Mouse (Mus musculus) embryonic facial prominence, embryonic 12.5 days (tissue): ENCODE data around the gene Pemt. TPM values are rescaled to one million over a fixed set of nuclear protein-coding genes. Genes with fewer than 3 reads are reported as not detected.

ENCODE experiments used
- ATAC-seq: fragments of 200-750 bp; cut with Nextera tagmentation; 2 replicates; pipeline ENCODE4 v1.8.0; 2017; ENCODE audit not compliant: insufficient number of reproducible peaks, insufficient read depth, low FRiP score, low TSS enrichment
- H3K27ac ChIP-seq: fragments of 300-500 bp; sonication (generic); 2 replicates; pipeline ENCODE4 v1.5.1; 2016; ENCODE audit warnings: mild to moderate bottlenecking
- H3K27me3 ChIP-seq: fragments of 300-500 bp; sonication (generic); 2 replicates; pipeline ENCODE4 v1.6.1; 2016; ENCODE audit warnings: mild to moderate bottlenecking, moderate library complexity
- H3K36me3 ChIP-seq: fragments of 300-500 bp; sonication (generic); 2 replicates; pipeline ENCODE4 v1.6.1; 2016; ENCODE audit warnings: mild to moderate bottlenecking
- H3K4me1 ChIP-seq: fragments of 300-500 bp; sonication (generic); 2 replicates; pipeline ENCODE4 v1.6.1; 2016
- H3K4me2 ChIP-seq: fragments of 300-500 bp; sonication (generic); replicated peaks from 2 replicates; pipeline ENCODE4 v1.6.1; 2016; ENCODE audit warnings: mild to moderate bottlenecking, moderate library complexity
- H3K4me3 ChIP-seq: fragments of 300-500 bp; sonication (generic); 2 replicates; pipeline ENCODE4 v1.5.1; 2016; ENCODE audit warnings: mild to moderate bottlenecking
- H3K9ac ChIP-seq: fragments of 300-500 bp; sonication (generic); 2 replicates; pipeline ENCODE4 v1.6.1; 2016; ENCODE audit warnings: mild to moderate bottlenecking, moderate library complexity
- H3K9me3 ChIP-seq: fragments of 300-500 bp; sonication (generic); 2 replicates; pipeline ENCODE4 v1.6.1; 2016; ENCODE audit warnings: mild to moderate bottlenecking, moderate library complexity
- WGBS: fragments of 180-500 bp; shearing (Covaris S2); methylation state at CpG from one replicate; pipeline ENCODE4 v1.1.7; 2016; 5-methylcytosine and 5-hydroxymethylcytosine counted together
- polyA plus RNA-seq: library from polyadenylated mRNA; unstranded; fragments of >200 nt; fragmentation: Nextera tagmentation; extraction: Ambion mirVana; gene quantifications from 2 replicates; pipeline ENCODE4 v1.2.1, GENCODE M21; 2016

Gene Pemt
- polyA plus RNA-seq, 1 experiment from 2014 or later: 4.0 TPM

DNA sequence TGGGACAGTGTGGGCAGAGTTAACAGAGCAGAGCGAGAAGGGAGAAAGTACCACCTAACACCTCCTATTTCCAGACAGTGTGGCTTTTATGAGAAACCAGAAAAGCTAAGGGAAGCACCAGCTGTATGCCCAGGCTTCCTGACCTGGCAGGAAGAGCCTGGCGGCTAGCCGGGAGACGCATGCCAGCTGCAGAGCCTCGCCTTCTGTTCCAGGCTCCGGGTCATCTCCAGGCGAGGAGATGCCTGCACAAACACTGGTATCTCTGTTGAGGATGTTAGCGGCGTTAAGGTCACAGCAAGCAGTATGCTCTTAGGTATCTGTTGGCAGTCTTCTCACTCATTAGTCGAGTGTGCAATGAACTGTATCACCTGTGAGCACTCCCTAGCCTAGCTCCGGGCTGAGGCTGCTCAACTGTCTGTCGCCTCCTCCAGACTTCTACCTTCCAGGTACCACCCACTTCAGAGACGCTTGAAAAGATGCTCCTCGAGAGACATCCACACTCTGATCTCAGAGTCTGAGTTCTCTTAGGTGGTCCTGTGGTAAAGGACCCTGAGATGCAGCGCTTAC lies 27.7 kb upstream of the Pemt start:
- Histone ChIP-seq H3K9ac (no peak overlapping the region), H3K27me3 (no peaks in the 10 kb centered on the region), H3K4me1 (no peaks in the 10 kb centered on the region), H3K4me2 (no peak overlapping the region), H3K9me3 (no peaks in the 10 kb centered on the region), H3K4me3 (no peak overlapping the region), H3K36me3 (no peaks in the 10 kb centered on the region), H3K27ac (no peak overlapping the region)
- ATAC-seq: no peak
- 66% methylated on average over 15 of the region's 15 CpGs for whole genome bisulfite sequencing

DNA sequence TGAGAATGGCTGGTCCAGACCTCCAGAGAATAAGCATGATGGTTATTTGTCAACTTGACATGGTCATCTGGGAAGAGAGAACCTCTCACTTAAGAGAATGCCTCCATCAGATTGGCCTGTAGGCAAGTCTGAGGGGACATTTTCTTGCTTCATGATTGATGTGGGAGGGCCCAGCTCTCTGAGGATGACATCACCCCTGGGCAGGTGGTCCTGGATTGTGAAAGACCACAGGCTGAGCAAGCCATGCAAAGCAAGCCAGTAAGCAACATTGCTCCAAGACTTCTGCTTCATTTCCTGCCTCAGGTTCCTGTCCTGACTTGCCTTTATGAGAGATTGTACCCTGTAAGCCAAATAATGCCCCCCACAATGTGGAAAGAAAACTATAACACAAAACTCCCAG lies 26.8 kb upstream of the Pemt start:
- no peak for ATAC-seq

DNA sequence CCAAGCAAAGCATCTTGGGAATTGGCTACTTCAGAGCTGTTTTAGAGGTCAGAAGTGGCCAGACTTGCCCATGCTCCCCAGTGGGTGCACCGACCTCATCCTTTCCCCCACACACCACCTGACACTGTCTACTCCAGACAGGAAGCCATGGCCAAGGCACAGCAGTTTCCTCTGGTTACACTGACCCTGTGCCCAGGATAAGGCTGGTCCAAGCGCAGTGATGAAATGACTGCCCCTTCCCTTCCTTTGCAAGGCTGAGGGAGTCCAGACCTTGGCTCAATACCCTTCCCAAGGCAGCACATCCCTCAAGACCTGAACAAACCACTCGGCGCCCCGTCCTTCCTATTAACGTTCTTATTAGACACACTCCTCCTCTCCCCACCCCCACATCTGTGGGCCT lies 24.9 kb upstream of the Pemt start:
- H3K4me3 ChIP-seq: no peak overlapping the region
- no peaks in the 10 kb centered on the region for H3K9me3 ChIP-seq
- no peak overlapping the region for H3K27ac ChIP-seq
- no peaks in the 10 kb centered on the region for H3K4me1 ChIP-seq
- WGBS: 89% methylated on average over 6 of the region's 6 CpGs
- H3K36me3 ChIP-seq: no peaks in the 10 kb centered on the region
- H3K9ac ChIP-seq: no peak overlapping the region
- H3K27me3 ChIP-seq: no peaks in the 10 kb centered on the region
- no peak overlapping the region for H3K4me2 ChIP-seq
- ATAC-seq: no peak

More for the DNA sequence above, 26.8 kb upstream of the Pemt start:
- Histone ChIP-seq H3K9me3 (no peaks in the 10 kb centered on the region), H3K27ac (no peak overlapping the region), H3K4me2 (no peak overlapping the region), H3K36me3 (no peaks in the 10 kb centered on the region), H3K4me3 (no peak overlapping the region), H3K4me1 (no peaks in the 10 kb centered on the region), H3K27me3 (no peaks in the 10 kb centered on the region), H3K9ac (no peak overlapping the region)

DNA sequence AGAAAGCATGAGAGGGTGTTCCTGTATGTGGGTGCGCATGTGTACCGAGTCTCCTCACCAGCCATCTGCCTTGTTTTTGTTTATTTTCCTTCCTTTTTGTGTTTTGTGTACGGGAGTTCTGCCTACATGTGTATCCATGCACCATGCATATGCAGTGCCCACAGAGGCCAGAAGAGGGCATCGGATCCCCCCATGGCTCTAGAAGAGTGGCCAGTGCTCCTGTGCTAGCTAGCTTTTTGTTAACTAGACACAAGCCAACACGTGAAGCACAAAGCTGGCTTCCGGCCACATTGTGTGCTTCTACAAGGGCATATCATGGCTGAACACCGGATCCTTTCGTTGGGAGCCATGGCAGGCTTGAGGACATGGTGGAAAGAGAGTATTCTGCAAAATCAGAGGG lies 24.3 kb upstream of the Pemt start:
- Histone ChIP-seq H3K4me2 (no peak overlapping the region), H3K27me3 (no peaks in the 10 kb centered on the region), H3K4me1 (0 out of 2 replicates have a peak, but pooled peaks cover 4% of the 10 kb centered on the region), H3K4me3 (no peak overlapping the region), H3K9me3 (no peaks in the 10 kb centered on the region), H3K36me3 (no peaks in the 10 kb centered on the region), H3K27ac (no peak overlapping the region), H3K9ac (no peak overlapping the region)
- 37% methylated on average over 8 of the region's 8 CpGs for WGBS
- ATAC-seq: no peak

DNA sequence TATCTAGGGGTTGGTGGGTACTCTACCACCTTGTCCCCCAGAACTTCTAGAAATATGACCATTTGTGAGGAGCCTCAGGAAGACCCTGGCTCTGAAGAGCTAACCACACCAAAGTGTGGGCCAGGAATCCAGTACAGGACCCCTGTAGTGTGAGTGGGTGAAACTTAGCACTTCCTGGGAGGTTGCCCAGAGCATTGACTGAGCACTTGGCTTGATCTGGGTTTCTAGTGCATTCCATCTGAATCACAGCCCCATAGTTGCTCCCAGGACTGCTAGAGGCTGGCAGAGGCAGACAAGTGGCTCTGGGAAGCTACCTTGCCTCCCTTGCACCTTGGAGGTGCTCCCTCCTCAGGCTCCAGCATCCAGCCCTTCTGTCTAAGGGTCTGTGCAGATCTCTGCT lies 22.3 kb upstream of the Pemt start:
- no peaks in the 10 kb centered on the region for H3K9me3 ChIP-seq
- no peaks in the 10 kb centered on the region for H3K36me3 ChIP-seq
- no peak overlapping the region for H3K27ac ChIP-seq
- H3K9ac ChIP-seq: no peak overlapping the region
- no peaks in the 10 kb centered on the region for H3K27me3 ChIP-seq
- peaks cover 9% of the 10 kb centered on the region; the same call in 1 of the 2 replicates for H3K4me1 ChIP-seq
- ATAC-seq: no peak
- H3K4me3 ChIP-seq: no peak overlapping the region
- no peak overlapping the region for H3K4me2 ChIP-seq

DNA sequence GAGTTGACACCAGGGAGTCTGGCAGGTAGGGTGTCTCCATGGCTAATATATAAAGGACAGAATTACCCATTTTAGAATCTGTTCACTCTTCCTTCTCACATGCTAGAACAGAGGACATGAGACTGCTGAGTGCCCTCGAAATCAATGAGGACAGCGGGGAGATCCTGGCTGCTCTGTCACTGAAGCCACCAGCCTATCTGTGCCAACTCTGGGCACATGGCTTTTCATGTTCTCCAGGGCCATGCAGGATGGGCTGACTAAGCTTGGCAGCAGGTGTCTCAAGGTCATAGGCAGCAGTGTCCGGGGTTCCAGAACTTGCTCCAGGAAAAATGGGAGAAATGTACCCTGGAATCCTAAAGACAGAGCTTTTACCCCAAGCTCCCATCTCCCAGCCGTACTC lies 21.4 kb upstream of the Pemt start:
- no peaks in the 10 kb centered on the region for H3K9me3 ChIP-seq
- ATAC-seq: no peak
- H3K4me3 ChIP-seq: no peak overlapping the region
- peaks cover 9% of the 10 kb centered on the region; the same call in 1 of the 2 replicates for H3K4me1 ChIP-seq
- H3K27me3 ChIP-seq: no peaks in the 10 kb centered on the region
- no peak overlapping the region for H3K27ac ChIP-seq
- H3K36me3 ChIP-seq: no peaks in the 10 kb centered on the region
- H3K4me2 ChIP-seq: no peak overlapping the region
- H3K9ac ChIP-seq: no peak overlapping the region
- WGBS: 85% methylated on average over 4 of the region's 4 CpGs

DNA sequence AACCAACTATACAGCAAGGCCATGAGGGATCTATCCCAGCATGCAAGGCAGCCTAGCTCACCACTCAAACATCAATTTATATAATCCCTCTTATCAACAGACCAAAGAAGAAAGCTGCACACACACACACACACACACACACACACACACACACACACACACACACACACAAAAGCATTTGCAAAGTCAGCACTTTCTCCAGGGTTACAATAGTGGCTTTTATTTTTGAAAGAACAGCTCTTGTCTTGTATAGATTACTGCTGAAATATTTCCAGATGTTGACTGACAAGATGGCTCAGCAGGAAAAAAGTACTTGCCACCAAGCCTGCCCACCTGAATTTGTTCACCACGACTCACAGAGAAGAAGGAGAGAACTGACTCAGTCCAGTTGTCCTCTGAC lies 19.0 kb upstream of the Pemt start:
- Histone ChIP-seq H3K9me3 (no peaks in the 10 kb centered on the region), H3K36me3 (no peaks in the 10 kb centered on the region), H3K27me3 (no peaks in the 10 kb centered on the region), H3K4me1 (peaks cover 9% of the 10 kb centered on the region; the same call in 1 of the 2 replicates), H3K9ac (no peak overlapping the region), H3K4me3 (no peak overlapping the region), H3K27ac (peak overlapping the region; percentile 69; the same call in 1 of the 2 replicates), H3K4me2 (no peak overlapping the region)
- 25% methylated on average over 1 of the region's 1 CpGs for WGBS
- ATAC-seq: no peak

DNA sequence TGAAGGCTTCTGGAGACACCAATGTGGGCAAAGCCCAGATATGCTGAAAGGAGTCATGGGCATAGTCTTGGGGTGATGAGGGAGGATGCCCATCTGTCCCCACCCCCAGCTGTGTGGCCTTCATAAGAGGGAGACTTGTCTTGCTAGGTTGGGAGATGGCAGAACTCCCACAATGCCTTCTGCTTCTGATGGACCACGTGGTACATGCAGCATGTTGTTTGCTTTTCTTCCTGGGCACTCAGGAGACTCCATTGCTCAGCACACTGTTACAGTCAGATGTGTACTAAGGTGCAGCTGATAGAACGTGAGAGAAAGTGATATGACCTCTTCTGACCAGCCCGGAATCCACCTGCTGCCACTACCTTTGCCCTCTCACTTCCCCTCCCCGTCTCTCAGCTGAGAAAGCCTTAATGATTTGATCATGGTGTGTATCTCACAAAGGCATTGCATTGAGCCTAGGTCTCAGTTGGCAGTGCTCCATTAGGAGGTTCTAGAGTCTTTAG lies 15.3 kb upstream of the Pemt start:
- no peaks in the 10 kb centered on the region for H3K36me3 ChIP-seq
- no peak for ATAC-seq

DNA sequence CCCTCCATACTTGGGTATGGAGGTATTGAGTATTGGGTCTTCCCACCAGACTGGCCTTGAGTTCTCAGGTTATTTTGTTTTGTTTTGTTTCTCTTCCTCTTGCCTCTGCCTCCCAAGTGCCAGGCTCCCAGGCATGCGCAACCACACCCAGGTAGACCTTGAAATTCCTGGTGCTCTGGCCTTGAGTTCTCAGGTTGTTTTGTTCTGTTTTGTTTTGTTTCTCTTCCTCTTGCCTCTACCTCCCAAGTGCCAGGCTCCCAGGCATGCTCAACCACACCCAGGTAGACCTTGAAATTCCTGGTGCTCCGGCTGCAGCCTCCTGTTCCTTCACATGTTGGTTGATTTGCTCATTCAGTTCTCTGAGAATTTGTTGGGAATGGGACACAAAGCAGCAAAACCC lies 13.7 kb upstream of the Pemt start:
- 91% methylated on average over 2 of the region's 2 CpGs for WGBS
- Histone ChIP-seq H3K36me3 (no peaks in the 10 kb centered on the region), H3K4me2 (no peak overlapping the region), H3K27me3 (no peaks in the 10 kb centered on the region), H3K27ac (no peak overlapping the region), H3K9me3 (no peaks in the 10 kb centered on the region), H3K4me1 (peaks cover 4% of the 10 kb centered on the region; the same call in 1 of the 2 replicates), H3K4me3 (no peak overlapping the region), H3K9ac (no peak overlapping the region)
- ATAC-seq: no peak

More for the DNA sequence above, 15.3 kb upstream of the Pemt start:
- no peak overlapping the region for H3K4me2 ChIP-seq
- 84% methylated on average over 4 of the region's 4 CpGs for WGBS
- H3K27ac ChIP-seq: no peak overlapping the region
- H3K9me3 ChIP-seq: no peaks in the 10 kb centered on the region
- H3K27me3 ChIP-seq: no peaks in the 10 kb centered on the region
- H3K9ac ChIP-seq: no peak overlapping the region
- no peak overlapping the region for H3K4me3 ChIP-seq
- H3K4me1 ChIP-seq: peaks cover 9% of the 10 kb centered on the region; the same call in 1 of the 2 replicates

DNA sequence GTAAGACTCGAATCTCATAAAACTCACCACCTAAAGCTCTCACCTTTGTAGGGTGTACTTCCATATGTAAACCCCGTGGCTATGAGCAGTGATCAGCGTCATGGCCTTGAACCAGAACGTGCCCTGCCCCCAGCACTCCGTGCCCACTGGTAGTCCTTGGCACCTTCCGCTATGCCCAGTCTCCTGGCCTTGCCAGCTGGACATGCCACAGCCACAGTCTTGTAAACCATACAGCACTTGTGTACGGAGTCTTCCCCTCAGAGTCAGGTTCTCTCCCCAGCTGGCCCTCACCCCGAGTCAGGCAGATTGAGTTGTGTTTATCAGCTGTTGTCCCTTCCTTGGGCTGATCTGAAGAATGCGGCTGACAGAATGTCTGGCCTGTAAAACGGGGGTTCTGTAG lies 12.2 kb upstream of the Pemt start:
- Histone ChIP-seq H3K27me3 (no peaks in the 10 kb centered on the region), H3K36me3 (no peaks in the 10 kb centered on the region), H3K4me1 (no peaks in the 10 kb centered on the region), H3K4me2 (no peak overlapping the region), H3K4me3 (no peak overlapping the region), H3K27ac (no peak overlapping the region), H3K9ac (no peak overlapping the region), H3K9me3 (no peaks in the 10 kb centered on the region)
- no peak for ATAC-seq
- WGBS: 79% methylated on average over 10 of the region's 10 CpGs

DNA sequence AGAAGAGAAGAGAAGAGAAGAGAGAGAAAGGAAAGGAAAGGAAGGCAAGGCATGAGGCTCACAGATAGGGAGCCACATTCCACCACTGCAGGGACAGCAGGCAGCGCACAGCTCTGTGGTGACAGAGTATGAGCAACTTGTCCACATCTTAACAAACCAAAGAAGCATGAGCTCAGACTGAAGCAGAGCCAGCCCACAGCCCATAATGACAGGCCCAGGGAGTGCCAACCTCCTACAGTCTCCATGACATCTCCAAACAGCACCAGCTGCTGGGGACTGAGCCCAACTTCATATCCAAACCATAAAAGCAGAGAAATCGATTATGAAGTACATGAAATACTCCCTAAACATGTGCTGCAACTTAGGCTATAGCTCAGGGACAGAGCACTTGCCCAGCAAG lies 11.7 kb upstream of the Pemt start:
- 64% methylated on average over 2 of the region's 2 CpGs for WGBS
- Histone ChIP-seq H3K27me3 (no peaks in the 10 kb centered on the region), H3K4me1 (no peaks in the 10 kb centered on the region), H3K9ac (no peak overlapping the region), H3K4me2 (no peak overlapping the region), H3K4me3 (no peak overlapping the region), H3K36me3 (no peaks in the 10 kb centered on the region), H3K27ac (no peak overlapping the region), H3K9me3 (no peaks in the 10 kb centered on the region)
- no peak for ATAC-seq

DNA sequence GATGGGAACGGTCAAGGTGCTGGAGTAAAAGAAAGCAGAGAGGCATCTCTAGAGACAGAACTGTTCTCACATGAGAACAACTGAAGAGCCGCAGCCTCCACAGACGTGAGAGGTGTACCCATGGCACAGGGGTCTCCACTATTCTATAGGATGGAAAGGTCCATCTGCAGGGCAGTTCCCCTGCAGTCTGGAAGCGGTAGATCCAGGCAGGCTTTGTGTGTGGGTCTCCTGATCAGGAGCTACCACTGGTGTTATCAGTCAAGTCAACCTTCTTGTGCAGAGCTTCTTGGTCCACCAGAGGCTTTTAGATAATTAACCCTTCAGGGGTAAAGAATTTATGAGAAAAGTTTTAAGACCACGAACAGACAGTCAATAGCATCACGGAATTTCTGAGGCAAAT lies 10.2 kb upstream of the Pemt start:
- Histone ChIP-seq H3K4me1 (no peaks in the 10 kb centered on the region), H3K36me3 (no peaks in the 10 kb centered on the region), H3K27ac (no peak overlapping the region), H3K9ac (no peak overlapping the region), H3K9me3 (no peaks in the 10 kb centered on the region), H3K4me3 (no peak overlapping the region), H3K27me3 (no peaks in the 10 kb centered on the region), H3K4me2 (no peak overlapping the region)
- ATAC-seq: no peak
- WGBS: 80% methylated on average over 6 of the region's 6 CpGs
